In genomic region chr1:180264851-180265250, GRCm38 (mm10) we compare ENCODE assay signal across 7 mouse cellular contexts. TPM values are rescaled to one million over a fixed set of nuclear protein-coding genes. Genes with fewer than 3 reads are reported as not detected.
DNase-seq lines count a peak whose midpoint lies in the region; ATAC-seq and TF ChIP-seq lines count a peak whose summit lies in the region.

No protein-coding gene starts in this region.

- no peak overlapping the region for H3K4me3 ChIP-seq in kidney, adult 2 months (ENCODE audit: insufficient read depth, low read depth, low read length)
- peak overlapping the region; percentile 33 for H3K4me3 ChIP-seq in liver, embryonic 13.5 days (replicated peaks)

- peak; percentile 32 for DNase-seq in kidney, adult 2 months
- no peak for DNase-seq in kidney, postnatal 4 days
- no peak for DNase-seq in liver, embryonic 13.5 days
- no peak for DNase-seq in retina, postnatal 1 day
- DNase-seq in embryo, embryonic 9.5 days (ENCODE audit: extremely low spot score), result no peak

- peak overlapping the region; percentile 33; the same call in 1 of the 2 replicates for H3K9ac ChIP-seq in liver, embryonic 13.5 days

- peak; percentile 63 for ATAC-seq in CD4-positive, CD25-positive, alpha-beta regulatory T cell, adult 4 months
- peak; percentile 56 for ATAC-seq in activated CD4-positive, CD25-positive, alpha-beta regulatory T cell, adult 4 months
- no peak for ATAC-seq in liver, embryonic 13.5 days (ENCODE audit: low read depth)

- peaks cover 11% of the 10 kb centered on the region for H3K4me1 ChIP-seq in kidney, adult 2 months (ENCODE audit: control insufficient read depth, insufficient read depth, low read length)
- peaks cover 65% of the 10 kb centered on the region for H3K4me1 ChIP-seq in liver, embryonic 13.5 days (replicated peaks)

- TF ChIP-seq POLR2A in kidney, adult 2 months (IDR thresholded peaks at IDR 0.05; ENCODE audit: low read depth, low read length), result no peak

- WGBS in kidney, adult 2 months, result 62% methylated on average over 10 of the region's 10 CpGs
- WGBS in liver, embryonic 13.5 days (ENCODE audit: insufficient replicate concordance), result 51% methylated on average over 10 of the region's 10 CpGs

- TF ChIP-seq CTCF in kidney, adult 2 months (conservative IDR thresholded peaks at IDR 0.05; ENCODE audit: insufficient read depth, insufficient read length, low read depth, low read length), result no peak

- H3K27me3 ChIP-seq in kidney, adult 2 months (replicated peaks; ENCODE audit: control insufficient read depth, insufficient read depth, low read length), result no peaks in the 10 kb centered on the region
- peaks cover 10% of the 10 kb centered on the region for H3K27me3 ChIP-seq in liver, embryonic 13.5 days

- no peak overlapping the region for H3K27ac ChIP-seq in kidney, adult 2 months (ENCODE audit: insufficient read depth, low read depth, low read length)
- H3K27ac ChIP-seq in liver, embryonic 13.5 days, result peak overlapping the region; percentile 5

- H3K4me2 ChIP-seq in liver, embryonic 13.5 days, result peak overlapping the region; percentile 61

- no peaks in the 10 kb centered on the region for H3K36me3 ChIP-seq in kidney, adult 2 months (ENCODE audit: control insufficient read depth, insufficient read depth, low read length)
- no peaks in the 10 kb centered on the region for H3K36me3 ChIP-seq in liver, embryonic 13.5 days

- H3K9me3 ChIP-seq in liver, embryonic 13.5 days (replicated peaks), result no peaks in the 10 kb centered on the region

RNA-seq across cellular contexts. Expression of gene Psen2, which starts 1.6 kb away (rescaled TPM):
- 41.3 and 44.6 TPM in 2 replicates for polyA plus RNA-seq in kidney, adult 2 months (2012; rRNA removed)
- polyA plus RNA-seq in CD4-positive, CD25-positive, alpha-beta regulatory T cell, adult 4 months (2017; shearing (Covaris generic)), result 100 to 1,000 TPM; 130 to 142 TPM
- 100 to 1,000 TPM; 109 to 116 TPM for polyA plus RNA-seq in activated CD4-positive, CD25-positive, alpha-beta regulatory T cell, adult 4 months (2017; shearing (Covaris generic))
- 22.2 and 23.7 TPM in 2 replicates for polyA plus RNA-seq in liver, embryonic 13.5 days (2015; fragmentation: Nextera tagmentation; extraction: Ambion mirVana)
